Mouse (Mus musculus): ENCODE results near the gene Micall2. TPM values are rescaled to one million over a fixed set of nuclear protein-coding genes. Genes with fewer than 3 reads are reported as not detected.

Gene Micall2
- 3.4 and 4.8 TPM in 2 replicates for polyA plus RNA-seq (2014; fragmentation: Nextera tagmentation; extraction: Ambion mirVana)

GRCm38 (mm10) chr5:139735677-139736503 is at the start of gene Micall2:
Gene Micall2 (minus strand): TSS chr5:139736336.
- H3K27me3 ChIP-seq (replicated peaks; ENCODE audit: control insufficient read depth, insufficient read depth, low read length) = 0 out of 2 replicates have a peak, but pooled peaks cover 3% of the 10 kb centered on the region
- WGBS = 4% methylated on average over 49 of the region's 50 CpGs
- H3K4me3 ChIP-seq (ENCODE audit: low read depth, low read length) = peak within 1 kb of the TSS; percentile 38
- H3K4me2 ChIP-seq (ENCODE audit: low read length) = peak within 1 kb of the TSS; percentile 70
- peaks cover 7% of the 10 kb centered on the region for H3K4me1 ChIP-seq (ENCODE audit: control insufficient read depth, insufficient read depth, low read length)
- DNase-seq (ENCODE audit: low spot score) (peak; percentile 96), ATAC-seq (peak; percentile 97)
- no peaks in the 10 kb centered on the region for H3K9me3 ChIP-seq (replicated peaks; ENCODE audit: control insufficient read depth, low read length)
- H3K27ac ChIP-seq (ENCODE audit: low read depth, low read length) = no peak within 1 kb of the TSS
- no peaks in the 10 kb centered on the region for H3K36me3 ChIP-seq (ENCODE audit: control insufficient read depth, insufficient read depth, low read length)
- peak within 1 kb of the TSS; percentile 51 for H3K9ac ChIP-seq (ENCODE audit: low read length)

GRCm38 (mm10) chr5:139781406-139781805 is 45.3 kb upstream of the Micall2 start:
- Histone ChIP-seq H3K9me3 (replicated peaks; ENCODE audit: control insufficient read depth, low read length) (no peaks in the 10 kb centered on the region), H3K27ac (ENCODE audit: low read depth, low read length) (no peak overlapping the region), H3K36me3 (ENCODE audit: control insufficient read depth, insufficient read depth, low read length) (no peaks in the 10 kb centered on the region), H3K4me2 (ENCODE audit: low read length) (no peak overlapping the region), H3K27me3 (replicated peaks; ENCODE audit: control insufficient read depth, insufficient read depth, low read length) (no peaks in the 10 kb centered on the region), H3K4me1 (ENCODE audit: control insufficient read depth, insufficient read depth, low read length) (no peaks in the 10 kb centered on the region), H3K4me3 (ENCODE audit: low read depth, low read length) (no peak overlapping the region), H3K9ac (ENCODE audit: low read length) (no peak overlapping the region)
- 88% methylated on average over 8 of the region's 8 CpGs for WGBS
- ATAC-seq = no peak
- DNase-seq (ENCODE audit: low spot score) = no peak

- 85% methylated on average over 5 of the region's 5 CpGs for WGBS
- ATAC-seq (no peak), DNase-seq (ENCODE audit: low spot score) (no peak)
- H3K9me3 ChIP-seq (replicated peaks; ENCODE audit: control insufficient read depth, low read length) = no peaks in the 10 kb centered on the region
- peaks cover 16% of the 10 kb centered on the region for H3K36me3 ChIP-seq (ENCODE audit: control insufficient read depth, insufficient read depth, low read length)
- no peak overlapping the region for H3K27ac ChIP-seq (ENCODE audit: low read depth, low read length)
- no peak overlapping the region for H3K4me3 ChIP-seq (ENCODE audit: low read depth, low read length)
- peaks cover 5% of the 10 kb centered on the region; the same call in 1 of the 2 replicates for H3K4me1 ChIP-seq (ENCODE audit: control insufficient read depth, insufficient read depth, low read length)
- no peak overlapping the region for H3K4me2 ChIP-seq (ENCODE audit: low read length)
- H3K9ac ChIP-seq (ENCODE audit: low read length) = no peak overlapping the region
- H3K27me3 ChIP-seq (replicated peaks; ENCODE audit: control insufficient read depth, insufficient read depth, low read length) = no peaks in the 10 kb centered on the region
Observed at GRCm38 (mm10) chr5:139776966-139777365, 40.8 kb upstream of the Micall2 start.

- no peak within 1 kb of the TSS for H3K27ac ChIP-seq (ENCODE audit: low read depth, low read length)
Observed at GRCm38 (mm10) chr5:139775216-139775926, 39.2 kb upstream of the Micall2 start, which contains the start of gene Ints1. Gene Ints1 (minus strand): TSS chr5:139775674.

GRCm38 (mm10) chr5:139768216-139768615 is 32.1 kb upstream of the Micall2 start:
- Histone ChIP-seq H3K4me1 (ENCODE audit: control insufficient read depth, insufficient read depth, low read length) (no peaks in the 10 kb centered on the region), H3K27me3 (replicated peaks; ENCODE audit: control insufficient read depth, insufficient read depth, low read length) (no peaks in the 10 kb centered on the region), H3K4me2 (ENCODE audit: low read length) (no peak overlapping the region), H3K9me3 (replicated peaks; ENCODE audit: control insufficient read depth, low read length) (no peaks in the 10 kb centered on the region), H3K9ac (ENCODE audit: low read length) (no peak overlapping the region), H3K36me3 (ENCODE audit: control insufficient read depth, insufficient read depth, low read length) (peaks cover 96% of the 10 kb centered on the region), H3K4me3 (ENCODE audit: low read depth, low read length) (no peak overlapping the region), H3K27ac (ENCODE audit: low read depth, low read length) (no peak overlapping the region)
- no peak for DNase-seq (ENCODE audit: low spot score)
- 92% methylated on average over 8 of the region's 8 CpGs for WGBS
- no peak for ATAC-seq

More at GRCm38 (mm10) chr5:139775216-139775926, 39.2 kb upstream of the Micall2 start, which contains the start of gene Ints1:
- under 1% methylated on average over 55 of the region's 55 CpGs for WGBS
- Histone ChIP-seq H3K36me3 (ENCODE audit: control insufficient read depth, insufficient read depth, low read length) (peaks cover 32% of the 10 kb centered on the region), H3K9ac (ENCODE audit: low read length) (peak within 1 kb of the TSS; percentile 87), H3K4me2 (ENCODE audit: low read length) (peak within 1 kb of the TSS; percentile 95), H3K9me3 (replicated peaks; ENCODE audit: control insufficient read depth, low read length) (no peaks in the 10 kb centered on the region), H3K4me1 (ENCODE audit: control insufficient read depth, insufficient read depth, low read length) (peaks cover 5% of the 10 kb centered on the region; the same call in 1 of the 2 replicates), H3K4me3 (ENCODE audit: low read depth, low read length) (peak within 1 kb of the TSS; percentile 96), H3K27me3 (replicated peaks; ENCODE audit: control insufficient read depth, insufficient read depth, low read length) (no peaks in the 10 kb centered on the region)
- peak; percentile 98 for DNase-seq (ENCODE audit: low spot score)
- peak; percentile 93 for ATAC-seq

GRCm38 (mm10) chr5:139764296-139764695 is 28.2 kb upstream of the Micall2 start:
- Histone ChIP-seq H3K9me3 (replicated peaks; ENCODE audit: control insufficient read depth, low read length) (no peaks in the 10 kb centered on the region), H3K9ac (ENCODE audit: low read length) (no peak overlapping the region), H3K36me3 (ENCODE audit: control insufficient read depth, insufficient read depth, low read length) (peaks cover 100% of the 10 kb centered on the region), H3K27me3 (replicated peaks; ENCODE audit: control insufficient read depth, insufficient read depth, low read length) (no peaks in the 10 kb centered on the region), H3K4me1 (ENCODE audit: control insufficient read depth, insufficient read depth, low read length) (no peaks in the 10 kb centered on the region), H3K4me2 (ENCODE audit: low read length) (no peak overlapping the region), H3K4me3 (ENCODE audit: low read depth, low read length) (no peak overlapping the region), H3K27ac (ENCODE audit: low read depth, low read length) (no peak overlapping the region)
- no peak for DNase-seq (ENCODE audit: low spot score)
- 71% methylated on average over 11 of the region's 11 CpGs for WGBS
- no peak for ATAC-seq

- 86% methylated on average over 16 of the region's 16 CpGs for WGBS
- no peaks in the 10 kb centered on the region for H3K27me3 ChIP-seq (replicated peaks; ENCODE audit: control insufficient read depth, insufficient read depth, low read length)
Observed at GRCm38 (mm10) chr5:139758096-139758495, 22.0 kb upstream of the Micall2 start.

GRCm38 (mm10) chr5:139756586-139756985 is 20.4 kb upstream of the Micall2 start:
- no peak overlapping the region for H3K27ac ChIP-seq (ENCODE audit: low read depth, low read length)
- 76% methylated on average over 2 of the region's 2 CpGs for WGBS
- no peak overlapping the region for H3K4me2 ChIP-seq (ENCODE audit: low read length)
- H3K36me3 ChIP-seq (ENCODE audit: control insufficient read depth, insufficient read depth, low read length) = peaks cover 93% of the 10 kb centered on the region
- H3K27me3 ChIP-seq (replicated peaks; ENCODE audit: control insufficient read depth, insufficient read depth, low read length) = no peaks in the 10 kb centered on the region
- no peak overlapping the region for H3K4me3 ChIP-seq (ENCODE audit: low read depth, low read length)
- H3K9ac ChIP-seq (ENCODE audit: low read length) = no peak overlapping the region
- no peaks in the 10 kb centered on the region for H3K9me3 ChIP-seq (replicated peaks; ENCODE audit: control insufficient read depth, low read length)
- ATAC-seq (no peak), DNase-seq (ENCODE audit: low spot score) (no peak)
- no peaks in the 10 kb centered on the region for H3K4me1 ChIP-seq (ENCODE audit: control insufficient read depth, insufficient read depth, low read length)

More at GRCm38 (mm10) chr5:139758096-139758495, 22.0 kb upstream of the Micall2 start:
- H3K4me2 ChIP-seq (ENCODE audit: low read length) = no peak overlapping the region
- no peaks in the 10 kb centered on the region for H3K4me1 ChIP-seq (ENCODE audit: control insufficient read depth, insufficient read depth, low read length)
- H3K36me3 ChIP-seq (ENCODE audit: control insufficient read depth, insufficient read depth, low read length) = peaks cover 95% of the 10 kb centered on the region
- DNase-seq (ENCODE audit: low spot score) (no peak), ATAC-seq (no peak)
- no peak overlapping the region for H3K9ac ChIP-seq (ENCODE audit: low read length)
- no peak overlapping the region for H3K27ac ChIP-seq (ENCODE audit: low read depth, low read length)
- H3K4me3 ChIP-seq (ENCODE audit: low read depth, low read length) = no peak overlapping the region
- no peaks in the 10 kb centered on the region for H3K9me3 ChIP-seq (replicated peaks; ENCODE audit: control insufficient read depth, low read length)

All from forebrain, embryonic 14.5 days (tissue).